Mouse (Mus musculus) layer of hippocampus, adult 2 months (tissue): ENCODE data around the gene Grik5. TPM values are rescaled to one million over a fixed set of nuclear protein-coding genes. Genes with fewer than 3 reads are reported as not detected.

Experiments used
- DNase-seq, 2 experiments: peaks; one replicate each; pipeline ENCODE4 v3.0.0; 2022; ENCODE audit warnings: low spot score in 2 of 2
- H3K27ac ChIP-seq: fragments of 200-600 bp; 2 replicates; pipeline ENCODE4 v1.8.1; 2022
- H3K4me3 ChIP-seq: fragments of 200-600 bp; 2 replicates; pipeline ENCODE4 v1.8.1; 2022; ENCODE audit warnings: mild to moderate bottlenecking
- CTCF ChIP-seq: fragments of 200-600 bp; conservative IDR thresholded peaks from 2 replicates; pipeline ENCODE4 v1.8.1; 2022; ENCODE audit warnings: antibody characterized with exemption, mild to moderate bottlenecking, moderate library complexity
- total RNA-seq, 2 experiments: library from RNA; stranded (reverse); gene quantifications; 2 replicates each; pipeline ENCODE4 v1.2.3; 2021

The Grik5 gene
- total RNA-seq, 2 experiments from 2014 or later = 247 to 248 TPM

- no peak for TF ChIP-seq CTCF
- H3K27ac ChIP-seq = no peak overlapping the region
- H3K4me3 ChIP-seq = no peak overlapping the region
- no peak for DNase-seq
Measured at GRCm38 (mm10) chr7:24983396-24983795, 88.8 kb downstream of the Grik5 start.

- Histone ChIP-seq H3K27ac (peak overlapping the region; percentile 23; the same call in 1 of the 2 replicates), H3K4me3 (no peak overlapping the region)
- TF ChIP-seq CTCF = no peak
- DNase-seq = no peak
Measured at GRCm38 (mm10) chr7:24980439-24980838, 91.7 kb downstream of the Grik5 start.

- DNase-seq = no peak
- Histone ChIP-seq H3K4me3 (no peak overlapping the region), H3K27ac (no peak overlapping the region)
- TF ChIP-seq CTCF = no peak
Measured at GRCm38 (mm10) chr7:24978781-24979180, 93.4 kb downstream of the Grik5 start.

GRCm38 (mm10) chr7:24974893-24975595, 97.1 kb downstream of the Grik5 start:
- no peak overlapping the region for H3K27ac ChIP-seq
- peak in 1 of 2 experiments; percentile 60 for DNase-seq
- H3K4me3 ChIP-seq = no peak overlapping the region
- TF ChIP-seq CTCF = peak; percentile 93

GRCm38 (mm10) chr7:24973902-24974301, 98.2 kb downstream of the Grik5 start:
- no peak for DNase-seq
- Histone ChIP-seq H3K4me3 (no peak overlapping the region), H3K27ac (no peak overlapping the region)
- no peak for TF ChIP-seq CTCF

- no peak for TF ChIP-seq CTCF
Measured at GRCm38 (mm10) chr7:24973208-24973607, 98.9 kb downstream of the Grik5 start.

GRCm38 (mm10) chr7:24971972-24972893, 99.9 kb downstream of the Grik5 start, which contains the start of gene Rabac1:
Rabac1 (minus strand) TSS chr7:24972754.
- TF ChIP-seq CTCF = peak; percentile 64

More at GRCm38 (mm10) chr7:24973208-24973607, 98.9 kb downstream of the Grik5 start:
- DNase-seq = no peak
- Histone ChIP-seq H3K4me3 (no peak overlapping the region), H3K27ac (no peak overlapping the region)

GRCm38 (mm10) chr7:24971261-24971971, 100.7 kb downstream of the Grik5 start:
- peak; percentile 71 for TF ChIP-seq CTCF
- peak overlapping the region; percentile 95 for H3K4me3 ChIP-seq
- no peak for DNase-seq
- H3K27ac ChIP-seq = peak overlapping the region; percentile 96

More at GRCm38 (mm10) chr7:24971972-24972893, 99.9 kb downstream of the Grik5 start, which contains the start of gene Rabac1:
- DNase-seq = peak; percentile 91 to 97
- peak within 1 kb of the TSS; percentile 95 for H3K4me3 ChIP-seq
- peak within 1 kb of the TSS; percentile 96 for H3K27ac ChIP-seq

- no peak for DNase-seq
- TF ChIP-seq CTCF = no peak
- H3K4me3 ChIP-seq = no peak overlapping the region
- peak overlapping the region; percentile 82 for H3K27ac ChIP-seq
Measured at GRCm38 (mm10) chr7:24970341-24970740, 101.8 kb downstream of the Grik5 start.

GRCm38 (mm10) chr7:24969805-24970204, 102.3 kb downstream of the Grik5 start:
- Histone ChIP-seq H3K27ac (peak overlapping the region; percentile 82), H3K4me3 (peak overlapping the region; percentile 5; the same call in 1 of the 2 replicates)
- TF ChIP-seq CTCF = 0 out of 2 replicates have a peak, but pooled peaks have one; percentile 12
- DNase-seq = peak; percentile 57 to 79

- no peak overlapping the region for H3K4me3 ChIP-seq
Measured at GRCm38 (mm10) chr7:24968463-24968862, 103.7 kb downstream of the Grik5 start.

GRCm38 (mm10) chr7:24967966-24968365, 104.2 kb downstream of the Grik5 start:
- no peak for TF ChIP-seq CTCF
- DNase-seq = no peak
- Histone ChIP-seq H3K27ac (no peak overlapping the region), H3K4me3 (no peak overlapping the region)

More at GRCm38 (mm10) chr7:24968463-24968862, 103.7 kb downstream of the Grik5 start:
- TF ChIP-seq CTCF = no peak
- H3K27ac ChIP-seq = no peak overlapping the region
- DNase-seq = no peak
